ENCODE assay signal across 8 mouse cellular contexts in genomic region chr12:118300754-118301071, GRCm38 (mm10). TPM values are rescaled to one million over a fixed set of nuclear protein-coding genes. Genes with fewer than 3 reads are reported as not detected.
A peak's percentile ranks its signal among the peaks of the same experiment; 100 is the strongest.
DNase-seq lines count a peak whose midpoint lies in the region; ATAC-seq and TF ChIP-seq lines count a peak whose summit lies in the region.

No protein-coding gene starts in this region.

- H3K27ac ChIP-seq in kidney, adult 2 months (ENCODE audit: insufficient read depth, low read depth, low read length), result peak overlapping the region; percentile 12; the same call in 1 of the 2 replicates
- H3K27ac ChIP-seq in bone marrow macrophage, adult 2 months (ENCODE audit: insufficient read depth, low read depth, low read length), result no peak overlapping the region
- H3K27ac ChIP-seq in hindbrain, embryonic 12.5 days, result peak overlapping the region; percentile 97
- peak overlapping the region; percentile 96 for H3K27ac ChIP-seq in midbrain, embryonic 11.5 days (ENCODE audit: low read depth, low read length)

- no peak for DNase-seq in kidney, adult 2 months
- DNase-seq in kidney, postnatal 14 days, result no peak
- peak; percentile 98 for DNase-seq in midbrain, embryonic 11.5 days (ENCODE audit: low spot score, missing footprints)
- DNase-seq in retina, postnatal 1 day, result no peak
- DNase-seq in layer of hippocampus, adult 8-10 months (ENCODE audit: low spot score in 2 of 2), result no peak

- no peak for TF ChIP-seq POLR2A in kidney, adult 2 months (IDR thresholded peaks at IDR 0.05; ENCODE audit: low read depth, low read length)
- TF ChIP-seq POLR2A in bone marrow macrophage, adult 2 months (IDR thresholded peaks at IDR 0.05; ENCODE audit: borderline replicate concordance, low read depth, low read length), result no peak

- H3K9ac ChIP-seq in hindbrain, embryonic 12.5 days, result peak overlapping the region; percentile 68
- peak overlapping the region; percentile 73 for H3K9ac ChIP-seq in midbrain, embryonic 11.5 days (ENCODE audit: low read length)

- no peaks in the 10 kb centered on the region; the same call in 1 of the 2 replicates for H3K4me1 ChIP-seq in kidney, adult 2 months (ENCODE audit: control insufficient read depth, insufficient read depth, low read length)
- peaks cover 6% of the 10 kb centered on the region for H3K4me1 ChIP-seq in bone marrow macrophage, adult 2 months (ENCODE audit: control insufficient read depth, insufficient read depth, low read length)
- H3K4me1 ChIP-seq in hindbrain, embryonic 12.5 days, result peaks cover 30% of the 10 kb centered on the region
- peaks cover 22% of the 10 kb centered on the region for H3K4me1 ChIP-seq in midbrain, embryonic 11.5 days (ENCODE audit: control insufficient read depth, insufficient read depth, low read length)

- peak overlapping the region; percentile 54 for H3K4me2 ChIP-seq in hindbrain, embryonic 12.5 days (replicated peaks)
- peak overlapping the region; percentile 56 for H3K4me2 ChIP-seq in midbrain, embryonic 11.5 days

- no peaks in the 10 kb centered on the region for H3K27me3 ChIP-seq in kidney, adult 2 months (replicated peaks; ENCODE audit: control insufficient read depth, insufficient read depth, low read length)
- H3K27me3 ChIP-seq in hindbrain, embryonic 12.5 days, result no peaks in the 10 kb centered on the region
- no peaks in the 10 kb centered on the region for H3K27me3 ChIP-seq in midbrain, embryonic 11.5 days (ENCODE audit: control insufficient read depth, insufficient read depth, low read length)

- H3K36me3 ChIP-seq in kidney, adult 2 months (ENCODE audit: control insufficient read depth, insufficient read depth, low read length), result no peaks in the 10 kb centered on the region
- H3K36me3 ChIP-seq in hindbrain, embryonic 12.5 days, result no peaks in the 10 kb centered on the region
- no peaks in the 10 kb centered on the region for H3K36me3 ChIP-seq in midbrain, embryonic 11.5 days (ENCODE audit: control insufficient read depth, insufficient read depth, low read length)

- no peaks in the 10 kb centered on the region for H3K9me3 ChIP-seq in hindbrain, embryonic 12.5 days (replicated peaks)
- H3K9me3 ChIP-seq in midbrain, embryonic 11.5 days (ENCODE audit: control insufficient read depth, low read length), result no peaks in the 10 kb centered on the region

- H3K4me3 ChIP-seq in kidney, adult 2 months (ENCODE audit: insufficient read depth, low read depth, low read length), result peak overlapping the region; percentile 81
- H3K4me3 ChIP-seq in bone marrow macrophage, adult 2 months (ENCODE audit: insufficient read depth, low read length), result peak overlapping the region; percentile 58
- peak overlapping the region; percentile 78 for H3K4me3 ChIP-seq in hindbrain, embryonic 12.5 days
- peak overlapping the region; percentile 86 for H3K4me3 ChIP-seq in midbrain, embryonic 11.5 days (ENCODE audit: low read depth, low read length)

- under 1% methylated on average over 13 of the region's 13 CpGs for WGBS in kidney, adult 2 months
- WGBS in hindbrain, embryonic 12.5 days, result 2% methylated on average over 8 of the region's 13 CpGs
- 0% methylated on average over 11 of the region's 13 CpGs for WGBS in midbrain, embryonic 11.5 days

- no peak for TF ChIP-seq CTCF in kidney, adult 2 months (conservative IDR thresholded peaks at IDR 0.05; ENCODE audit: insufficient read depth, insufficient read length, low read depth, low read length)
- no peak for TF ChIP-seq CTCF in bone marrow macrophage, adult 2 months (IDR thresholded peaks at IDR 0.05; ENCODE audit: low read depth, low read length)

- ATAC-seq in hindbrain, embryonic 12.5 days (ENCODE audit: low FRiP score), result no peak
- no peak for ATAC-seq in midbrain, embryonic 11.5 days (ENCODE audit: low FRiP score)
- ATAC-seq in erythroid progenitor cell, adult 5-6 weeks (replicated peaks; ENCODE audit: low FRiP score, poor library complexity, severe bottlenecking), result no peak

RNA-seq across cellular contexts. Expression of gene Sp4, which starts 0.5 kb away (rescaled TPM):
- 3.3 and 3.8 TPM in 2 replicates for polyA plus RNA-seq in kidney, adult 2 months (2012; rRNA removed)
- polyA plus RNA-seq in bone marrow macrophage, adult 2 months (2012; ENCODE audit: insufficient read depth, insufficient read length, missing spikeins), result 4.8 and 6.7 TPM in 2 replicates
- 20.1 and 22.4 TPM in 2 replicates for polyA plus RNA-seq in hindbrain, embryonic 12.5 days (2016; fragmentation: Nextera tagmentation; extraction: Ambion mirVana)
- polyA plus RNA-seq in midbrain, embryonic 11.5 days (2014; fragmentation: Nextera tagmentation; extraction: Ambion mirVana), result 24.9 and 25.1 TPM in 2 replicates
- total RNA-seq in erythroid progenitor cell, adult 5-6 weeks (2015; ENCODE audit: low replicate concordance), result 54.1 and 85.8 TPM in 2 replicates
- 47.2 and 53.8 TPM in 2 replicates for total RNA-seq in erythroid progenitor cell, adult 5-6 weeks (2017; ENCODE audit: low replicate concordance)
- total RNA-seq in layer of hippocampus, adult 8-10 months (2022), result 10 to 100 TPM; 28.7 to 33.6 (median 30.1) TPM
